Mouse (Mus musculus) olfactory bulb, adult 2 months (tissue): ENCODE results near the gene Synm.

Source experiments
- CTCF ChIP-seq: fragments of 200-500 bp; IDR thresholded peaks from 2 replicates; pipeline ENCODE4 v1.5.1; 2012; ENCODE audit warnings: low read depth, mild to moderate bottlenecking, low read length, moderate library complexity; ENCODE audit not compliant: insufficient read depth
- POLR2A ChIP-seq: fragments of 200-500 bp; IDR thresholded peaks from 2 replicates; pipeline ENCODE4 v1.6.1; 2012; ENCODE audit warnings: mild to moderate bottlenecking, low read depth, low read length, moderate library complexity; ENCODE audit not compliant: insufficient read depth

- TF ChIP-seq POLR2A (no peak), CTCF (no peak)
Measured at GRCm38 (mm10) chr7:67768125-67768524, 8.6 kb upstream of the Synm start.
